Mouse (Mus musculus) hindbrain, embryonic 11.5 days (tissue): ENCODE measurements around the gene Apc2. TPM values are rescaled to one million over a fixed set of nuclear protein-coding genes. Genes with fewer than 3 reads are reported as not detected.

Source experiments
- ATAC-seq: fragments of 200-750 bp; cut with Nextera tagmentation; 2 replicates; pipeline ENCODE4 v1.8.0; 2017; ENCODE audit warnings: mild to moderate bottlenecking, moderate TSS enrichment, moderate library complexity; ENCODE audit not compliant: low FRiP score
- DNase-seq: peaks from one replicate; pipeline ENCODE4 v3.0.0-alpha.2; 2015; ENCODE audit warnings: low spot score
- H3K27ac ChIP-seq: fragments of 300-500 bp; sonication (generic); 2 replicates; pipeline ENCODE4 v1.5.1; 2014; ENCODE audit warnings: mild to moderate bottlenecking, low read depth, low read length
- H3K27me3 ChIP-seq: fragments of 300-500 bp; sonication (generic); 2 replicates; pipeline ENCODE4 v1.6.1; 2014; ENCODE audit warnings: mild to moderate bottlenecking, low read length, moderate library complexity, mixed read lengths; ENCODE audit not compliant: control insufficient read depth, insufficient read depth
- H3K36me3 ChIP-seq: fragments of 300-500 bp; sonication (generic); 2 replicates; pipeline ENCODE4 v1.6.1; 2014; ENCODE audit warnings: mild to moderate bottlenecking, low read length, moderate library complexity, mixed read lengths; ENCODE audit not compliant: control insufficient read depth, insufficient read depth
- H3K4me1 ChIP-seq: fragments of 300-500 bp; sonication (generic); replicated peaks from 2 replicates; pipeline ENCODE4 v1.6.1; 2014; ENCODE audit warnings: low read length, mixed read lengths; ENCODE audit not compliant: control insufficient read depth, insufficient read depth
- H3K4me2 ChIP-seq: fragments of 300-500 bp; sonication (generic); replicated peaks from 2 replicates; pipeline ENCODE4 v1.6.1; 2014; ENCODE audit warnings: mild to moderate bottlenecking, low read depth, low read length
- H3K4me3 ChIP-seq: fragments of 300-500 bp; sonication (generic); 2 replicates; pipeline ENCODE4 v1.5.1; 2014; ENCODE audit warnings: low read depth, low read length
- H3K9ac ChIP-seq: fragments of 300-500 bp; sonication (generic); 2 replicates; pipeline ENCODE4 v1.6.1; 2014; ENCODE audit warnings: low read depth, low read length
- H3K9me3 ChIP-seq: fragments of 300-500 bp; sonication (generic); 2 replicates; pipeline ENCODE4 v1.6.1; 2016; ENCODE audit warnings: low read length; ENCODE audit not compliant: control insufficient read depth
- WGBS: fragments of 180-500 bp; shearing (Covaris S2); extraction: QIAGEN DNeasy Blood & Tissue Kit; methylation state at CpG from one replicate; pipeline ENCODE4 v1.1.7; 2014; 5-methylcytosine and 5-hydroxymethylcytosine counted together
- polyA plus RNA-seq: library from polyadenylated mRNA; unstranded; fragments of >200 nt; fragmentation: Nextera tagmentation; extraction: Ambion mirVana; gene quantifications from 2 replicates; pipeline ENCODE4 v1.2.1, GENCODE M21; 2014

Gene Apc2
- polyA plus RNA-seq, 1 experiment from 2014 or later, result 101 TPM

DNA sequence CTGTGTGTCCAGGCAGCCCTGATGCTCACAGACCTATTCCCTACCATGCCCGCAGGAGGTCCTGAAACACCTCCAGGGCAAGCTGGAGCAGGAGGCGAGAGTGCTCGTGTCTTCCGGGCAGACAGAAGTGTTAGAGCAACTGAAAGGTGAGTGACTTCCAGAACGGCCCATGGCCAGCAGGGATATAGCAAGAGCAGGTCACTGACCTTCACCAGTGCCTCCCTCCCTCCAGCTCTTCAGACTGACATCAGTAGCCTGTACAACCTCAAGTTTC, 6.2 kb downstream of the Apc2 start:
- H3K9me3 ChIP-seq, result no peaks in the 10 kb centered on the region
- DNase-seq (no peak), ATAC-seq (no peak)
- H3K4me2 ChIP-seq, result peak overlapping the region; percentile 63
- WGBS, result 51% methylated on average over 5 of the region's 5 CpGs
- H3K27ac ChIP-seq, result no peak overlapping the region; the same call in 1 of the 2 replicates
- H3K4me3 ChIP-seq, result peak overlapping the region; percentile 66
- peak overlapping the region; percentile 97 for H3K9ac ChIP-seq
- H3K4me1 ChIP-seq, result peaks cover 18% of the 10 kb centered on the region
- H3K36me3 ChIP-seq, result peaks cover 11% of the 10 kb centered on the region
- H3K27me3 ChIP-seq, result peaks cover 5% of the 10 kb centered on the region; the same call in 1 of the 2 replicates

DNA sequence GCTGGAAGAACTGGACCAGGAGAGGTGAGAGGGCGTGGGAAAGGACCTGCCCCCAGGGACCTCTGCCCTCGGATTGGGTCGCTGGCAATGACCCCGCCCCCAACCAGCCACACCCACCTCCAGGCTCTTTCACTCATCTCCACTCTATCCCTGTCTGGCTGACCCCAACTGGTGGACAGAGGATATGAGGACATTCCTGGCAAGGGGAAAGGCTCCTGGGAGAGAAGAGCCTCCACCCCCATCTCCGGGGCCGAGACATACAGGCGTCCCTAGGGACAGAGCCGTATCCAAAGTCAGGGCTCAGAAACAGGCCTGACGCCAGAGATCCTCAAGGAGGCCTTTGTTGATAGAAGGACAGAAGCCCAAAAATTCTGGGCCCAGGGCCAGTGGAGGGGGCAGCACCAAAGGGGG, 6.7 kb downstream of the Apc2 start:
- ATAC-seq, result no peak
- Histone ChIP-seq H3K27ac (no peak overlapping the region), H3K9me3 (no peaks in the 10 kb centered on the region), H3K4me2 (peak overlapping the region; percentile 63), H3K9ac (peak overlapping the region; percentile 97; the same call in 1 of the 2 replicates), H3K4me3 (peak overlapping the region; percentile 66), H3K36me3 (peaks cover 16% of the 10 kb centered on the region), H3K4me1 (peaks cover 18% of the 10 kb centered on the region), H3K27me3 (peaks cover 5% of the 10 kb centered on the region; the same call in 1 of the 2 replicates)
- WGBS, result 6% methylated on average over 9 of the region's 9 CpGs
- DNase-seq, result no peak

DNA sequence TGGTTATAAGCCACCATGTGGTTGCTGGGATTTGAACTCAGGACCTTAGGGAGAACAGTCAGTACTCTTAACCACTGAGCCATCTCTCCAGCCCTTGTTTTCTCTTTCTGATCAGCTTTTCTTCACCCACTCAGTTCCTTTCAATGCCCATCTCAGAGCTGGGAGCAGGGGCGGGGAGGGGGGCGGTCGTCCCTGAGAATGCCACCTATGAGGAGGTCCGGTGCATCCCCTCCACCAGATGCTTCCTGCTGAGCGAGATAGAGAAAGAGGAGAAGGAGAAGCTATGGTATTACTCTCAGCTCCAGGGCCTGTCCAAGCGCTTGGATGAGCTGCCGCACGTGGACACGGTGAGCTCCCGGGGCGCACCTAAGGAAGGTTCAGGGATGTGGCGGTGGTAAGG, 8.7 kb downstream of the Apc2 start:
- WGBS, result 32% methylated on average over 12 of the region's 12 CpGs
- Histone ChIP-seq H3K4me2 (0 out of 2 replicates have a peak overlapping the region, but pooled peaks have one; percentile 11), H3K27ac (no peak overlapping the region), H3K36me3 (peaks cover 27% of the 10 kb centered on the region), H3K4me3 (no peak overlapping the region), H3K9me3 (no peaks in the 10 kb centered on the region), H3K9ac (no peak overlapping the region), H3K27me3 (peaks cover 5% of the 10 kb centered on the region; the same call in 1 of the 2 replicates), H3K4me1 (peaks cover 11% of the 10 kb centered on the region)
- ATAC-seq (no peak), DNase-seq (no peak)

DNA sequence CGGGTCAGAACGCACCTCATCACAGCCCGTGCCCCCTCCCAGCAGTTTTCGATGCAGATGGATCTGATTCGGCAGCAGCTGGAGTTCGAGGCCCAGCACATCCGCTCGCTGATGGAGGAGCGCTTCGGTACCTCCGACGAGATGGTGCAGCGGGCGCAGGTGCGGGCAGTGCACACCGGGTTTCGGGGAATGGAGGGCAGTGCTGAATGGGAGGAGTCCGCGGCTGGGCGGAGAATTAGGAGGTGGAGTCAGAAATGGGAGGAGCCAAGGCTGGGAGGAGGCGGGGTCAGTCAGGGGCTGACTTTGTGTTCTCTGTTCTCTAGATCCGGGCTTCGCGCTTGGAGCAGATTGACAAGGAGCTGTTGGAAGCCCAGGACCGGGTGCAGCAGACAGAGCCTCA, 9.1 kb downstream of the Apc2 start:
- Histone ChIP-seq H3K9me3 (no peaks in the 10 kb centered on the region), H3K27ac (no peak overlapping the region), H3K4me3 (no peak overlapping the region), H3K36me3 (peaks cover 28% of the 10 kb centered on the region), H3K9ac (no peak overlapping the region), H3K4me2 (0 out of 2 replicates have a peak overlapping the region, but pooled peaks have one; percentile 11), H3K27me3 (peaks cover 5% of the 10 kb centered on the region; the same call in 1 of the 2 replicates), H3K4me1 (peaks cover 11% of the 10 kb centered on the region)
- DNase-seq, result no peak
- WGBS, result 16% methylated on average over 25 of the region's 25 CpGs
- ATAC-seq, result no peak

DNA sequence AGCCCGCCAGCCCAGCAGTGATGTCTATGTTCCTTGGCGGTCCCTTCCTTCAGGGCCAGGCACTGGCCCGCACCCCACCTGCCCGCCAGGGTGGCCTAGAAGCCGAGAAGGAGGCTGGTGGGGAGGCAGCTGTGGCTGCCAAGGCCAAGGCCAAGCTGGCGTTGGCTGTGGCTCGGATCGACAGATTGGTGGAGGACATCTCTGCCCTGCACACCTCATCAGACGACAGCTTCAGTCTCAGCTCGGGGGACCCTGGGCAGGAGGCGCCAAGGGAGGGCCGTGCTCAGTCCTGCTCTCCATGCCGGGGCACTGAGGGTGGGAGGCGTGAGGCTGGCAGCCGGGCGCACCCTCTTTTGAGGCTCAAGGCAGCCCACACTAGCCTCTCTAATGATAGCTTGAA, 15.8 kb downstream of the Apc2 start:
- Histone ChIP-seq H3K9ac (no peak overlapping the region), H3K27me3 (peaks cover 27% of the 10 kb centered on the region), H3K4me2 (no peak overlapping the region), H3K4me3 (no peak overlapping the region), H3K27ac (no peak overlapping the region), H3K4me1 (peaks cover 6% of the 10 kb centered on the region; the same call in 1 of the 2 replicates), H3K9me3 (no peaks in the 10 kb centered on the region), H3K36me3 (peaks cover 40% of the 10 kb centered on the region)
- DNase-seq, result no peak
- no peak for ATAC-seq
- WGBS, result 86% methylated on average over 13 of the region's 16 CpGs

DNA sequence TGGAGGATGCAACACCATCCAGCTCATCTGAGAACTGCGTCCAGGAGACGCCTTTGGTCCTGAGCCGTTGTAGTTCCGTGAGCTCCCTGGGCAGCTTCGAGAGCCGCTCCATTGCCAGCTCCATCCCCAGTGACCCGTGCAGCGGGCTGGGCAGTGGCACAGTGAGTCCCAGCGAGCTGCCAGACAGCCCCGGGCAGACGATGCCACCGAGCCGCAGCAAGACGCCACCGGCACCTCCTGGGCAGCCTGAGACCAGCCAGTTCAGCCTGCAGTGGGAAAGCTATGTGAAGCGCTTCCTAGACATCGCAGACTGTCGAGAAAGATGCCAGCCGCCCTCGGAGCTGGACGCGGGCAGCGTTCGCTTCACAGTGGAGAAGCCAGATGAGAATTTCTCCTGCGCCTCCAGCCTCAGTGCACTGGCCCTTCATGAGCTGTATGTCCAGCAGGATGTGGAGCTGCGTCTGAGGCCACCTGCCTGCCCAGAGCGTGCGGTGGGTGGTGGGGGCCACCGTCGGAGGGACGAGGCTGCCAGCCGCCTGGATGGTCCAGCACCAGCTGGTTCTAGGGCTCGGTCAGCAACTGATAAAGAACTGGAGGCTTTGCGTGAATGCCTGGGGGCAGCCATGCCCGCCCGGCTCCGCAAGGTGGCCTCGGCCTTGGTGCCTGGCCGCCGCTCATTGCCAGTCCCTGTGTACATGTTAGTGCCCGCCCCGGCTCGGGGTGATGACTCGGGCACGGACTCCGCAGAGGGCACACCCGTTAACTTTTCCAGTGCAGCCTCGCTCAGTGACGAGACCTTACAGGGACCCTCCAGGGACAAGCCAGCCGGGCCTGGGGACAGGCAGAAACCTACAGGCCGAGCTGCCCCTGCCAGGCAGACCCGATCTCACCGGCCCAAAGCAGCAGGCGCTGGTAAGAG, 17.1 kb downstream of the Apc2 start:
- peaks cover 6% of the 10 kb centered on the region; the same call in 1 of the 2 replicates for H3K4me1 ChIP-seq
- H3K36me3 ChIP-seq, result peaks cover 31% of the 10 kb centered on the region
- H3K4me3 ChIP-seq, result no peak overlapping the region
- no peak overlapping the region for H3K9ac ChIP-seq
- no peak overlapping the region for H3K27ac ChIP-seq
- 65% methylated on average over 54 of the region's 54 CpGs for WGBS
- ATAC-seq (no peak), DNase-seq (no peak)
- peaks cover 27% of the 10 kb centered on the region for H3K27me3 ChIP-seq
- no peak overlapping the region for H3K4me2 ChIP-seq
- no peaks in the 10 kb centered on the region for H3K9me3 ChIP-seq

DNA sequence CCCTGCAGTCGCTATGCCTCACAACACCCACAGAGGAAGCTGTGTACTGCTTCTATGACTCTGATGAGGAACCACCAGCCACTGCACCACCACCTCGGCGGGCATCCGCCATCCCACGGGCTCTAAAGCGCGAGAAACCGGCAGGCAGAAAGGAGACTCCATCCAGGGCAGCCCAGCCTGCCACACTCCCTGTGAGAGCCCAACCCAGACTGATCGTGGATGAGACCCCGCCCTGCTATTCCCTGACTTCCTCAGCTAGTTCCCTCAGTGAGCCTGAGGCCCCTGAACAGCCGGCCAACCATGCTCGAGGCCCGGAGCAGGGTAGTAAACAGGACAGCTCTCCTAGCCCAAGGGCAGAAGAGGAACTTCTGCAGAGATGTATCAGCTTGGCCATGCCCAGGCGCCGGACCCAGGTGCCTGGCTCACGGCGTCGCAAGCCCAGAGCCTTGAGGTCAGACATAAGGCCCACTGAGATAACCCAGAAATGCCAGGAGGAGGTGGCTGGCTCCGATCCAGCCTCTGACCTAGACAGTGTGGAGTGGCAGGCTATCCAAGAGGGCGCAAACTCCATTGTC, 17.9 kb downstream of the Apc2 start:
- DNase-seq (no peak), ATAC-seq (no peak)
- Histone ChIP-seq H3K9me3 (no peaks in the 10 kb centered on the region), H3K9ac (no peak overlapping the region), H3K27me3 (peaks cover 27% of the 10 kb centered on the region), H3K4me3 (no peak overlapping the region), H3K4me1 (peaks cover 6% of the 10 kb centered on the region; the same call in 1 of the 2 replicates), H3K27ac (no peak overlapping the region), H3K36me3 (peaks cover 27% of the 10 kb centered on the region), H3K4me2 (no peak overlapping the region)
- WGBS, result 56% methylated on average over 20 of the region's 20 CpGs

DNA sequence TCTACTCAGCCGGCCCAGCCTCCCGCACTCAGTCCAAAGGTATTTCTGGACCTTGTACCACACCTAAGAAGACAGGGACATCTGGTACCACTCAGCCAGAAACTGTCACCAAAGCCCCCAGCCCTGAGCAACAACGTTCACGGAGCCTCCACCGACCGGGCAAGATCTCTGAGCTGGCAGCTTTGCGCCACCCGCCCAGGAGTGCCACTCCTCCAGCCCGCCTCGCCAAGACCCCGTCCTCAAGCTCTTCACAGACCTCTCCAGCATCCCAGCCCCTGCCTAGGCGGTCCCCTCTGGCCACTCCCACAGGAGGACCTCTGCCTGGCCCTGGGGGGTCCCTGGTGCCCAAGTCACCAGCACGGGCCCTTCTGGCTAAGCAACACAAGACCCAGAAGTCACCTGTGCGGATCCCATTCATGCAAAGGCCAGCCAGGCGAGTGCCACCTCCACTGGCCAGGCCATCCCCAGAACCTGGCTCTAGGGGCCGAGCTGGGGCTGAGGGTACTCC, 18.8 kb downstream of the Apc2 start:
- DNase-seq (no peak), ATAC-seq (no peak)
- Histone ChIP-seq H3K4me3 (no peak overlapping the region), H3K27me3 (peaks cover 27% of the 10 kb centered on the region), H3K9me3 (no peaks in the 10 kb centered on the region), H3K9ac (no peak overlapping the region), H3K36me3 (peaks cover 19% of the 10 kb centered on the region), H3K4me2 (no peak overlapping the region), H3K27ac (no peak overlapping the region), H3K4me1 (peaks cover 6% of the 10 kb centered on the region; the same call in 1 of the 2 replicates)
- 50% methylated on average over 16 of the region's 16 CpGs for whole genome bisulfite sequencing
